Mouse (Mus musculus) stomach, embryonic 16.5 days (tissue): Measurements from ENCODE around the gene Hmga1. TPM values are rescaled to one million over a fixed set of nuclear protein-coding genes. Genes with fewer than 3 reads are reported as not detected.

ENCODE experiments used
- ATAC-seq: fragments of 200-750 bp; cut with Nextera tagmentation; 2 replicates; pipeline ENCODE4 v1.8.0; 2017; ENCODE audit warnings: moderate number of reproducible peaks, moderate TSS enrichment; ENCODE audit not compliant: insufficient read depth, low FRiP score
- H3K27ac ChIP-seq: fragments of 300-500 bp; sonication (generic); 2 replicates; pipeline ENCODE4 v1.5.1; 2014; ENCODE audit warnings: low read length
- H3K27me3 ChIP-seq: fragments of 300-500 bp; sonication (generic); 2 replicates; pipeline ENCODE4 v1.6.1; 2014; ENCODE audit warnings: low read length, control low read depth, mixed read lengths; ENCODE audit not compliant: control insufficient read depth, insufficient read depth
- H3K36me3 ChIP-seq: fragments of 300-500 bp; sonication (generic); 2 replicates; pipeline ENCODE4 v1.6.1; 2014; ENCODE audit warnings: low read length; ENCODE audit not compliant: control insufficient read depth, insufficient read depth
- H3K4me1 ChIP-seq: fragments of 300-500 bp; sonication (generic); 2 replicates; pipeline ENCODE4 v1.6.1; 2014; ENCODE audit warnings: low read length, control low read depth, mixed read lengths; ENCODE audit not compliant: control insufficient read depth, insufficient read depth
- H3K4me2 ChIP-seq: fragments of 300-500 bp; sonication (generic); 2 replicates; pipeline ENCODE4 v1.6.1; 2014; ENCODE audit warnings: low read depth, low read length, mixed read lengths
- H3K4me3 ChIP-seq: fragments of 300-500 bp; sonication (generic); replicated peaks from 2 replicates; pipeline ENCODE4 v1.5.1; 2014; ENCODE audit warnings: mild to moderate bottlenecking, low read length
- H3K9ac ChIP-seq: fragments of 300-500 bp; sonication (generic); 2 replicates; pipeline ENCODE4 v1.6.1; 2014; ENCODE audit warnings: low read length
- H3K9me3 ChIP-seq: fragments of 300-500 bp; sonication (generic); replicated peaks from 2 replicates; pipeline ENCODE4 v1.6.1; 2016; ENCODE audit warnings: low read length, control low read depth; ENCODE audit not compliant: control insufficient read depth
- WGBS: fragments of 180-500 bp; shearing (Covaris S2); extraction: QIAGEN DNeasy Blood & Tissue Kit; methylation state at CpG from one replicate; pipeline ENCODE4 v1.1.7; 2014; 5-methylcytosine and 5-hydroxymethylcytosine counted together
- polyA plus RNA-seq: library from polyadenylated mRNA; unstranded; fragments of >200 nt; fragmentation: Nextera tagmentation; extraction: Ambion mirVana; gene quantifications from 2 replicates; pipeline ENCODE4 v1.2.1, GENCODE M21; 2015

Gene Hmga1
- polyA plus RNA-seq, 1 experiment from 2014 or later = 163 TPM

GRCm38 (mm10) chr17:27564391-27565162, 8.3 kb downstream of the Hmga1 start:
- Histone ChIP-seq H3K4me2 (peak overlapping the region; percentile 93), H3K27me3 (no peaks in the 10 kb centered on the region), H3K4me1 (peaks cover 15% of the 10 kb centered on the region), H3K9me3 (no peaks in the 10 kb centered on the region), H3K4me3 (peak overlapping the region; percentile 66), H3K27ac (peak overlapping the region; percentile 65; the same call in 1 of the 2 replicates), H3K9ac (peak overlapping the region; percentile 76), H3K36me3 (no peaks in the 10 kb centered on the region)
- WGBS = 19% methylated on average over 20 of the region's 20 CpGs
- ATAC-seq = no peak

- under 1% methylated on average over 58 of the region's 58 CpGs for WGBS
- Histone ChIP-seq H3K27ac (peak within 1 kb of the TSS; percentile 65), H3K9ac (peak within 1 kb of the TSS; percentile 79), H3K4me2 (peak within 1 kb of the TSS; percentile 93), H3K4me3 (peak within 1 kb of the TSS; percentile 66), H3K4me1 (peaks cover 15% of the 10 kb centered on the region), H3K9me3 (no peaks in the 10 kb centered on the region), H3K36me3 (no peaks in the 10 kb centered on the region), H3K27me3 (no peaks in the 10 kb centered on the region)
- ATAC-seq = peak; percentile 94
Observed at GRCm38 (mm10) chr17:27565163-27565941, 9.1 kb downstream of the Hmga1 start, which contains the start of gene AI413582. Gene AI413582 (minus strand): TSS chr17:27565756.

GRCm38 (mm10) chr17:27565942-27566267, 9.6 kb downstream of the Hmga1 start:
- peak overlapping the region; percentile 79 for H3K9ac ChIP-seq
- peak overlapping the region; percentile 93 for H3K4me2 ChIP-seq
- no peaks in the 10 kb centered on the region for H3K36me3 ChIP-seq
- H3K27ac ChIP-seq = no peak overlapping the region
- no peak for ATAC-seq
- H3K4me3 ChIP-seq = peak overlapping the region; percentile 66
- WGBS = 1% methylated on average over 13 of the region's 13 CpGs
- H3K27me3 ChIP-seq = no peaks in the 10 kb centered on the region
- no peaks in the 10 kb centered on the region for H3K9me3 ChIP-seq
- peaks cover 15% of the 10 kb centered on the region for H3K4me1 ChIP-seq

GRCm38 (mm10) chr17:27568228-27568627, 11.9 kb downstream of the Hmga1 start:
- peaks cover 9% of the 10 kb centered on the region for H3K4me1 ChIP-seq
- no peak for ATAC-seq
- H3K4me3 ChIP-seq = no peak overlapping the region
- no peak overlapping the region for H3K9ac ChIP-seq
- H3K27ac ChIP-seq = no peak overlapping the region
- no peaks in the 10 kb centered on the region for H3K27me3 ChIP-seq
- no peaks in the 10 kb centered on the region for H3K36me3 ChIP-seq
- H3K4me2 ChIP-seq = no peak overlapping the region
- 91% methylated on average over 5 of the region's 5 CpGs for WGBS
- no peaks in the 10 kb centered on the region for H3K9me3 ChIP-seq

GRCm38 (mm10) chr17:27571315-27571714, 15.0 kb downstream of the Hmga1 start:
- no peak overlapping the region for H3K4me3 ChIP-seq
- H3K9me3 ChIP-seq = no peaks in the 10 kb centered on the region
- H3K9ac ChIP-seq = no peak overlapping the region
- no peak for ATAC-seq
- H3K27ac ChIP-seq = no peak overlapping the region
- 73% methylated on average over 8 of the region's 8 CpGs for WGBS
- no peak overlapping the region for H3K4me2 ChIP-seq
- peaks cover 10% of the 10 kb centered on the region for H3K4me1 ChIP-seq
- no peaks in the 10 kb centered on the region for H3K27me3 ChIP-seq
- H3K36me3 ChIP-seq = 0 out of 2 replicates have a peak, but pooled peaks cover 5% of the 10 kb centered on the region

- Histone ChIP-seq H3K4me1 (peaks cover 10% of the 10 kb centered on the region), H3K4me2 (no peak overlapping the region), H3K9ac (no peak overlapping the region), H3K27ac (no peak overlapping the region), H3K4me3 (no peak overlapping the region), H3K9me3 (no peaks in the 10 kb centered on the region), H3K27me3 (no peaks in the 10 kb centered on the region), H3K36me3 (0 out of 2 replicates have a peak, but pooled peaks cover 8% of the 10 kb centered on the region)
- 86% methylated on average over 10 of the region's 10 CpGs for WGBS
- no peak for ATAC-seq
Observed at GRCm38 (mm10) chr17:27573772-27574320, 17.5 kb downstream of the Hmga1 start.

GRCm38 (mm10) chr17:27574470-27575115, 18.3 kb downstream of the Hmga1 start:
- Histone ChIP-seq H3K4me3 (no peak overlapping the region), H3K36me3 (0 out of 2 replicates have a peak, but pooled peaks cover 10% of the 10 kb centered on the region), H3K4me1 (peaks cover 10% of the 10 kb centered on the region), H3K9me3 (no peaks in the 10 kb centered on the region), H3K27me3 (no peaks in the 10 kb centered on the region), H3K4me2 (no peak overlapping the region), H3K27ac (no peak overlapping the region), H3K9ac (no peak overlapping the region)
- ATAC-seq = peak; percentile 52; the same call in 1 of the 2 replicates
- WGBS = 86% methylated on average over 16 of the region's 16 CpGs

GRCm38 (mm10) chr17:27575116-27575776, 18.9 kb downstream of the Hmga1 start:
- no peak overlapping the region for H3K4me3 ChIP-seq
- H3K27ac ChIP-seq = peak overlapping the region; percentile 38; the same call in 1 of the 2 replicates
- H3K27me3 ChIP-seq = no peaks in the 10 kb centered on the region
- no peak for ATAC-seq
- peaks cover 10% of the 10 kb centered on the region for H3K4me1 ChIP-seq
- no peak overlapping the region for H3K9ac ChIP-seq
- no peak overlapping the region for H3K4me2 ChIP-seq
- 54% methylated on average over 10 of the region's 10 CpGs for WGBS
- no peaks in the 10 kb centered on the region for H3K9me3 ChIP-seq
- 0 out of 2 replicates have a peak, but pooled peaks cover 11% of the 10 kb centered on the region for H3K36me3 ChIP-seq
